Mouse (Mus musculus) megakaryocyte, embryonic 14.5 days (primary cell): ENCODE measurements around the gene Slc25a11.

Experiments
- FLI1 ChIP-seq: IDR thresholded peaks from 2 replicates; pipeline ENCODE4 v1.6.1; 2012; ENCODE audit warnings: low read length, inconsistent platforms, mixed read lengths
- GATA1 ChIP-seq: IDR thresholded peaks from 3 replicates; pipeline ENCODE4 v1.6.1; 2012; ENCODE audit warnings: mixed read lengths, low read length, inconsistent platforms, borderline replicate concordance

DNA sequence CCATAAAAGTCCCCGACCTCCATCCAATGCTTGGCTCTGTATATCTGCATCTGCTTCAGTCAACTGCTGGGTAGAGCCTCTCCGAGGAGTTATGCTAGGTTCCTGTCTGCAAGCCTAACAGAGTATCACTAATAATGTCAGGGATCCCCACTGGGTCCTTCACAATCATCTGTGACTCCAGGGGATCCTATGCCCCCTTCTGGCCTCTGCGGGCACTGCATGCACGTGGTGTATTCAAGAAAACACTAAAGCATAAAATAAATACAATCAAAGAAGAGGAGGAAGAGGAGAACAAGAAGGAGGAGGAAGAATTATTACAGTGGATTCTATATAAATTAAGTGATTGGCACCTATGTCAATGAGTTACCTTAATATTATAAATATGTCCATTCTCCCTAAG is 21.8 kb downstream of the Slc25a11 start:
- TF ChIP-seq GATA1 (no peak), FLI1 (no peak)
